Mouse (Mus musculus) cerebellum, postnatal 14 days (tissue): Measurements from ENCODE around the gene Mprip.

Experiments used
- DNase-seq, 2 experiments: peaks; one replicate each; pipeline ENCODE4 v3.0.0; 2021; ENCODE audit warnings: mixed read lengths in 2 of 2

Gene Mprip

DNA sequence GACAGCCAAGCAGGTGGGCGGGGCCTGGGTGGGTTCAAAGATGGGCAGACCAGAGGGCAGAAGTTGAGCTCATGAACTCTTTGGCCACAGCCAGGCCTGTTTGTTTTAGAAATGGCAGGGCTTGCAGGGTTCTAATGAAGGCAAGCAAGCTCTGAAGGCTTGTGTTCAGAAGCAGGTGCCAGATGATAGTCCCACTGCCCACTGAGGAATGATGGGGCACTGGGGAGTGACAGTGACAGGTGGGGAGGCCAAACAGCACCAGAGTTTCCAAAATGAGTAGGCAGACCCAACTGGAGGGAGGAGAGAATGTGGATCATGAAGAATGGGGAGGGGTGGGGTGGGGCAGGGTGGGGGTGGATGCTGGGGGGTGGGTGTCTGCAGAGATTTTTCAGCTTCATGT is 144.2 kb downstream of the Mprip start:
- no peak for DNase-seq

GRCm38 (mm10) chr11:59805656-59806055 is 144.6 kb downstream of the Mprip start:
- DNase-seq = peak in 1 of 2 experiments; percentile 39

GRCm38 (mm10) chr11:59808170-59808960 is 147.3 kb downstream of the Mprip start:
- no peak for DNase-seq

- no peak for DNase-seq
Measured at GRCm38 (mm10) chr11:59809071-59809669, 148.1 kb downstream of the Mprip start.

- DNase-seq = peak; percentile 89 to 91
Measured at GRCm38 (mm10) chr11:59809670-59810474, 148.8 kb downstream of the Mprip start, which contains the start of gene Flcn. Flcn (minus strand) TSS chr11:59810016.

- DNase-seq = no peak
Measured at GRCm38 (mm10) chr11:59810480-59811158, 149.5 kb downstream of the Mprip start.

GRCm38 (mm10) chr11:59811211-59811610 is 150.1 kb downstream of the Mprip start:
- DNase-seq = no peak

GRCm38 (mm10) chr11:59813276-59813675 is 152.2 kb downstream of the Mprip start:
- DNase-seq = no peak

- no peak for DNase-seq
Measured at GRCm38 (mm10) chr11:59814311-59814710, 153.2 kb downstream of the Mprip start.

DNA sequence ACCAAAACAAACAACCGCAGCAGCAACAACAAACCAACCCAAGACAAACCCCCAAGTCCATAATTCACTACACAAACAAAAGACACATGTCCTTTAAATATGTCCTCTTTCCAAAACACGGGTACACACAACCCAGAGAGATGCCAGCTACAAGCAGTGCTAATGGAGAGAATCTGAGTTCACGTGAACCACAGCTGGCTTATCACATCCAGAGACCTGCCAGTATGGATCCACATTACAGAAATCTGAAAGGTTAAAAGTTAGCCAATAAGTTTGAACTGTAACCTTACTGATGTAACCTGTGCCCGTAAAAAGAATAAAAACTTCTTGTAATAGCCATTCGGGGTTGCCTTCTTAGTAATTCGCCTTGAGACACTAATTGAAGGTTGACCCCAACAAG is 153.8 kb downstream of the Mprip start:
- no peak for DNase-seq

DNA sequence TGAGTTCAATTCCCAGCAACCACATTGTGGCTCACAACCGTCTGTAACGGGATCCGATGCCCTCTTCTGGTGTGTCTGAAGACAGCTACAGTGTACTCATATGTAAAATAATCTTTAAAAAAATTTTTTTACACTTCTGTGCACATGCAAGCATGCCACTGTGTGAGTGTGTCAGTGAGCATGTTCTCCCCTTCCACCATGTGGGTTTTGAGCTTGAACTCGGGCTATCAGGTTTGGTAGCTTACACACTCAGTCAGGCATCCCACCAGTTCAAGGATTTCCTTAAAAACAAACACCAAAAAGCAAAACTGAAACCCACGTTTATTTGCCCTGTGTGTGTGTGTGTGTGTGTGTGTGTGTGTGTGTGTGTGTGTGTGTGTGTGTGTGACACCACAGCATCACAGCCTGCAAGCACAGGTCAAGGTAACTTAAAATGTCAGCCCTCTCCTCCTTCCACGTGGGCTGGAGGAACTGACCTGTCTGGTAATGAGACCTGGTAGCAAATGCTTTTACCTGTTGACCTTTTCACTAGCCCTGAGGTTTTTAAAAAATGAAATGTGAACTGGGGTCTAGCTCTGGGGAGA is 154.5 kb downstream of the Mprip start:
- no peak for DNase-seq

GRCm38 (mm10) chr11:59817916-59818315 is 156.8 kb downstream of the Mprip start:
- no peak for DNase-seq

DNA sequence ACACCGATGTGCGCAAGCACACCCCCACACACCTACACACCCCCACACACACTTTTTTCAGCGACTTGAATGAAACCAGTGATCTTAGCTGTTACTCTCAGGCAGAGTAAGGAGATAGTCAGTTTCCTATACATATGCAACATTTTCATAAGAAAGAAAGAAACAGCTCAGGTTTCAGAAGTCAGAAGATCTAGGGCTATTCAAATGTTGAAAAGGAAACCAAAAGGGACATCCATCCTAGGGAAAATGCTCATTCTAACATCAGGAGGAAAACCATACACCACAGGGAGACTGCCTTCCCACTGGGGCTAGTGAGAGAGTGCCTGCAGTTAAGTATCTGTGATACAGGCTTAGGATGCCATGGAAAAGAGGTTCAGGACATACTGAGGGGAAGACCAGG is 160.5 kb downstream of the Mprip start:
- DNase-seq = no peak
